Mouse (Mus musculus) lung, postnatal 0 days (tissue): ENCODE data around the gene Lsm4. TPM values are rescaled to one million over a fixed set of nuclear protein-coding genes. Genes with fewer than 3 reads are reported as not detected.

Source experiments
- ATAC-seq: fragments of 200-750 bp; cut with Nextera tagmentation; 2 replicates; pipeline ENCODE4 v1.8.0; 2017; ENCODE audit warnings: moderate library complexity
- DNase-seq: peaks from one replicate; pipeline ENCODE4 v3.0.0-alpha.2; 2016; ENCODE audit warnings: low spot score
- H3K27ac ChIP-seq: fragments of 300-500 bp; sonication (generic); 2 replicates; pipeline ENCODE4 v1.5.1; 2014; ENCODE audit warnings: antibody characterized with exemption, mild to moderate bottlenecking, low read length, mixed read lengths
- H3K27me3 ChIP-seq: fragments of 300-500 bp; sonication (generic); replicated peaks from 2 replicates; pipeline ENCODE4 v1.6.1; 2014; ENCODE audit warnings: low read length, mixed read lengths; ENCODE audit not compliant: insufficient read depth
- H3K36me3 ChIP-seq: fragments of 300-500 bp; sonication (generic); 2 replicates; pipeline ENCODE4 v1.6.1; 2014; ENCODE audit warnings: low read length, mixed read lengths; ENCODE audit not compliant: insufficient read depth
- H3K4me1 ChIP-seq: fragments of 300-500 bp; sonication (generic); 2 replicates; pipeline ENCODE4 v1.6.1; 2014; ENCODE audit warnings: antibody characterized with exemption, low read depth, low read length, mixed read lengths; ENCODE audit not compliant: insufficient read depth
- H3K4me2 ChIP-seq: fragments of 300-500 bp; sonication (generic); replicated peaks from 2 replicates; pipeline ENCODE4 v1.6.1; 2014; ENCODE audit warnings: low read depth, mild to moderate bottlenecking, low read length, moderate library complexity, mixed read lengths
- H3K4me3 ChIP-seq: fragments of 300-500 bp; sonication (generic); 2 replicates; pipeline ENCODE4 v1.5.1; 2014; ENCODE audit warnings: low read depth, low read length
- H3K9ac ChIP-seq: fragments of 300-500 bp; sonication (generic); replicated peaks from 2 replicates; pipeline ENCODE4 v1.6.1; 2014; ENCODE audit warnings: low read depth, mild to moderate bottlenecking
- H3K9me3 ChIP-seq: fragments of 300-500 bp; sonication (generic); 2 replicates; pipeline ENCODE4 v1.6.1; 2016; ENCODE audit warnings: low read length, mixed read lengths
- CTCF ChIP-seq: IDR thresholded peaks from 2 replicates; pipeline ENCODE4 v1.5.1; 2016; ENCODE audit warnings: antibody characterized with exemption, mild to moderate bottlenecking
- EP300 ChIP-seq: IDR thresholded peaks from 2 replicates; pipeline ENCODE4 v1.6.1; 2016; ENCODE audit warnings: antibody characterized with exemption, mild to moderate bottlenecking, control low read depth
- WGBS: fragments of 180-500 bp; shearing (Covaris S2); extraction: QIAGEN DNeasy Blood & Tissue Kit; methylation state at CpG from one replicate; pipeline ENCODE4 v1.1.7; 2014; 5-methylcytosine and 5-hydroxymethylcytosine counted together
- polyA plus RNA-seq: library from polyadenylated mRNA; unstranded; fragments of >200 nt; fragmentation: Nextera tagmentation; extraction: Ambion mirVana; gene quantifications from 2 replicates; pipeline ENCODE4 v1.2.1, GENCODE M21; 2015

Gene Lsm4
- polyA plus RNA-seq, 1 experiment from 2014 or later = 104 TPM

- Histone ChIP-seq H3K36me3 (no peaks in the 10 kb centered on the region), H3K4me1 (peaks cover 20% of the 10 kb centered on the region), H3K9me3 (no peaks in the 10 kb centered on the region), H3K4me2 (no peak overlapping the region), H3K4me3 (no peak overlapping the region), H3K27ac (0 out of 2 replicates have a peak overlapping the region, but pooled peaks have one; percentile 80), H3K9ac (no peak overlapping the region), H3K27me3 (no peaks in the 10 kb centered on the region)
- ATAC-seq (no peak), DNase-seq (peak; percentile 56)
- WGBS = 63% methylated on average over 10 of the region's 10 CpGs
- TF ChIP-seq CTCF (no peak), EP300 (no peak)
Measured at GRCm38 (mm10) chr8:70671615-70672324, 1.3 kb upstream of the Lsm4 start.

- Histone ChIP-seq H3K4me3 (0 out of 2 replicates have a peak overlapping the region, but pooled peaks have one; percentile 23), H3K9ac (peak overlapping the region; percentile 41), H3K4me2 (peak overlapping the region; percentile 52), H3K4me1 (peaks cover 20% of the 10 kb centered on the region), H3K36me3 (no peaks in the 10 kb centered on the region), H3K27ac (peak overlapping the region; percentile 80), H3K9me3 (no peaks in the 10 kb centered on the region), H3K27me3 (no peaks in the 10 kb centered on the region)
- 36% methylated on average over 19 of the region's 19 CpGs for WGBS
- no peak for ATAC-seq
- DNase-seq = no peak
- TF ChIP-seq CTCF (peak; percentile 26), EP300 (no peak)
Measured at GRCm38 (mm10) chr8:70672325-70673078, 546 bp upstream of the Lsm4 start.

- H3K36me3 ChIP-seq = no peaks in the 10 kb centered on the region; the same call in 1 of the 2 replicates
- no peaks in the 10 kb centered on the region for H3K27me3 ChIP-seq
- H3K4me2 ChIP-seq = peak overlapping the region; percentile 52
- no peak overlapping the region; the same call in 1 of the 2 replicates for H3K9ac ChIP-seq
- ATAC-seq (no peak), DNase-seq (peak; percentile 19)
- peak overlapping the region; percentile 96 for H3K27ac ChIP-seq
- 72% methylated on average over 3 of the region's 3 CpGs for WGBS
- peaks cover 20% of the 10 kb centered on the region for H3K4me1 ChIP-seq
- no peaks in the 10 kb centered on the region for H3K9me3 ChIP-seq
- 0 out of 2 replicates have a peak overlapping the region, but pooled peaks have one; percentile 62 for H3K4me3 ChIP-seq
- TF ChIP-seq EP300 (no peak), CTCF (no peak)
Measured at GRCm38 (mm10) chr8:70674109-70674508, 1.1 kb downstream of the Lsm4 start.

- Histone ChIP-seq H3K27ac (peak overlapping the region; percentile 96), H3K36me3 (no peaks in the 10 kb centered on the region; the same call in 1 of the 2 replicates), H3K4me3 (no peak overlapping the region), H3K4me1 (peaks cover 20% of the 10 kb centered on the region), H3K9me3 (no peaks in the 10 kb centered on the region), H3K9ac (no peak overlapping the region), H3K4me2 (no peak overlapping the region), H3K27me3 (no peaks in the 10 kb centered on the region)
- ATAC-seq (no peak), DNase-seq (no peak)
- TF ChIP-seq CTCF (no peak), EP300 (no peak)
- 78% methylated on average over 4 of the region's 4 CpGs for WGBS
Measured at GRCm38 (mm10) chr8:70674716-70675115, 1.7 kb downstream of the Lsm4 start.

GRCm38 (mm10) chr8:70675336-70675735 lies 2.3 kb downstream of the Lsm4 start:
- Histone ChIP-seq H3K27ac (peak overlapping the region; percentile 96; the same call in 1 of the 2 replicates), H3K27me3 (no peaks in the 10 kb centered on the region), H3K9me3 (no peaks in the 10 kb centered on the region), H3K36me3 (no peaks in the 10 kb centered on the region; the same call in 1 of the 2 replicates), H3K4me2 (no peak overlapping the region), H3K9ac (no peak overlapping the region), H3K4me1 (peaks cover 20% of the 10 kb centered on the region), H3K4me3 (no peak overlapping the region)
- WGBS = 71% methylated on average over 1 of the region's 1 CpGs
- ATAC-seq = no peak
- no peak for DNase-seq
- TF ChIP-seq CTCF = no peak

GRCm38 (mm10) chr8:70677451-70678080 lies 4.5 kb downstream of the Lsm4 start:
- H3K4me2 ChIP-seq = no peak overlapping the region
- H3K27me3 ChIP-seq = no peaks in the 10 kb centered on the region
- no peak overlapping the region for H3K27ac ChIP-seq
- H3K4me1 ChIP-seq = peaks cover 22% of the 10 kb centered on the region
- no peak overlapping the region for H3K9ac ChIP-seq
- 90% methylated on average over 15 of the region's 15 CpGs for WGBS
- DNase-seq = no peak
- no peak overlapping the region for H3K4me3 ChIP-seq
- H3K36me3 ChIP-seq = no peaks in the 10 kb centered on the region; the same call in 1 of the 2 replicates
- TF ChIP-seq CTCF (no peak), EP300 (no peak)
- no peaks in the 10 kb centered on the region for H3K9me3 ChIP-seq
- ATAC-seq = no peak
